Mouse (Mus musculus) ES-E14 (cell line): Measurements from ENCODE around the gene Opn5. TPM values are rescaled to one million over a fixed set of nuclear protein-coding genes. Genes with fewer than 3 reads are reported as not detected.

Source experiments
- DNase-seq: peaks from one replicate; pipeline ENCODE4 v3.0.0-alpha.2; 2013; ENCODE audit warnings: low read depth, low spot score
- H3K27ac ChIP-seq: 2 replicates; pipeline ENCODE4 v1.5.1; 2012; ENCODE audit warnings: low read depth, mild to moderate bottlenecking, low read length, moderate library complexity, mixed read lengths; ENCODE audit not compliant: poor library complexity, insufficient read depth, severe bottlenecking
- H3K36me3 ChIP-seq: 2 replicates; pipeline ENCODE4 v1.6.1; 2012; ENCODE audit warnings: mild to moderate bottlenecking, low read length, moderate library complexity, mixed read lengths; ENCODE audit not compliant: control insufficient read depth, poor library complexity, insufficient read depth, severe bottlenecking
- H3K4me1 ChIP-seq, 2 experiments: fragments of 150-350 bp in 1 of 2; sonication (generic) in 1 of 2; 2 replicates each; pipeline ENCODE4 v1.6.1; 2012; ENCODE audit warnings: low read length in 2 of 2, mild to moderate bottlenecking in 1 of 2, mixed read lengths in 1 of 2; ENCODE audit not compliant: control insufficient read depth in 2 of 2, insufficient read depth in 2 of 2, poor library complexity in 1 of 2
- H3K4me3 ChIP-seq, 2 experiments: fragments of 150-350 bp in 1 of 2; sonication (generic) in 1 of 2; 2 replicates each; pipeline ENCODE4 v1.5.1; 2012; ENCODE audit warnings: low read length in 2 of 2, low read depth in 1 of 2, mild to moderate bottlenecking in 1 of 2, mixed read lengths in 1 of 2; ENCODE audit not compliant: insufficient read depth in 1 of 2, poor library complexity in 1 of 2, severe bottlenecking in 1 of 2
- H3K9ac ChIP-seq: 2 replicates; pipeline ENCODE4 v1.6.1; 2012; ENCODE audit warnings: low read depth, mild to moderate bottlenecking, low read length, mixed read lengths; ENCODE audit not compliant: poor library complexity, insufficient read depth, severe bottlenecking
- H3K9me3 ChIP-seq: fragments of 150-350 bp; sonication (generic); 2 replicates; pipeline ENCODE4 v1.6.1; 2012; ENCODE audit warnings: low read depth, mild to moderate bottlenecking, low read length; ENCODE audit not compliant: control insufficient read depth, insufficient read depth
- CHD2 ChIP-seq: IDR thresholded peaks from 2 replicates; pipeline ENCODE4 v1.6.1; 2014; ENCODE audit warnings: mild to moderate bottlenecking, low read depth, low read length, inconsistent platforms
- HCFC1 ChIP-seq: IDR thresholded peaks from 2 replicates; pipeline ENCODE4 v1.6.1; 2012; ENCODE audit warnings: low read length, inconsistent platforms, borderline replicate concordance; ENCODE audit not compliant: insufficient read depth
- MAFK ChIP-seq: IDR thresholded peaks from 2 replicates; pipeline ENCODE4 v1.6.1; 2014; ENCODE audit warnings: mild to moderate bottlenecking, low read depth, low read length, inconsistent platforms; ENCODE audit not compliant: insufficient read depth
- ZC3H11A ChIP-seq: IDR thresholded peaks from 2 replicates; pipeline ENCODE4 v1.6.1; 2012; ENCODE audit warnings: low read depth, mild to moderate bottlenecking, inconsistent platforms, low read length, borderline replicate concordance
- ZNF384 ChIP-seq: IDR thresholded peaks from 2 replicates; pipeline ENCODE4 v1.6.1; 2012; ENCODE audit warnings: low read depth, low read length, inconsistent platforms
- in situ Hi-C, 2 experiments: fragments of 600-800 bp; cut with MboI; formaldehyde crosslinking; loops; one replicate each; pipeline ENCODE4 v1.15.1; 2025; ENCODE audit warnings: low sequenced_read_pairs in 2 of 2, inconsistent platforms in 1 of 2; ENCODE audit not compliant: unreplicated experiment in 2 of 2
- total RNA-seq: library from RNA; depleted of rRNA; stranded (reverse); fragments of 300-350 nt; gene quantifications from 2 replicates; pipeline ENCODE4 v1.2.3, GENCODE M21; 2012; rRNA removed

Gene Opn5
- total RNA-seq, 1 experiment, result not detected

DNA sequence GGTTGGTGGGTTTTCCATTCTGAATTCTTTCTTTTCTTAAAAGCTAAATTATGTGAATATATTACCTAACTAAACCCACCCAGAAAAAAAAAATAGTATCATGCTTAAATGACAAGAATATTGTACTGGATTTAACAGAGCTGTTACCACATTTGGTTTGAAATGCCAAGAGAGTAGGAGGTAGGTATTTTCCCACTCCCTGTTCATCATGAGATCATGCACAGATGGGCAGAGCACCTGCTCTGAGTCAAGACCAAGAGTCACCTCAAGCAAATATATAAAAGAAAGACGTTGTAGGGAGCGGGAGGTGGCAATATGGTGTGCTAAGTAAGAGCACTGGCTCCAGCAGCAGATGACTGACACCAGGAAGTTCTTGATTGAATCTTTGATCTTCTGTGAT, 61.6 kb downstream of the Opn5 start:
- Histone ChIP-seq H3K9me3 (no peaks in the 10 kb centered on the region), H3K27ac (no peak overlapping the region), H3K9ac (no peak overlapping the region), H3K4me1 (no peaks in the 10 kb centered on the region), H3K36me3 (no peaks in the 10 kb centered on the region), H3K4me3 (no peak overlapping the region)
- TF ChIP-seq HCFC1 (no peak), ZNF384 (no peak), CHD2 (no peak), ZC3H11A (no peak), MAFK (no peak)
- no peak for DNase-seq
- in situ Hi-C loops, result no loop called here

GRCm38 (mm10) chr17:42530147-42530546, 81.0 kb downstream of the Opn5 start:
- no peaks in the 10 kb centered on the region for H3K36me3 ChIP-seq
- in situ Hi-C loops, result no loop called here
- no peak overlapping the region for H3K4me3 ChIP-seq
- H3K27ac ChIP-seq, result no peak overlapping the region
- no peak for TF ChIP-seq MAFK
- TF ChIP-seq CHD2, result no peak
- TF ChIP-seq HCFC1, result no peak
- TF ChIP-seq ZNF384, result no peak
- no peak for TF ChIP-seq ZC3H11A
- no peak for DNase-seq
- no peaks in the 10 kb centered on the region for H3K4me1 ChIP-seq
- no peaks in the 10 kb centered on the region for H3K9me3 ChIP-seq
- H3K9ac ChIP-seq, result no peak overlapping the region

DNA sequence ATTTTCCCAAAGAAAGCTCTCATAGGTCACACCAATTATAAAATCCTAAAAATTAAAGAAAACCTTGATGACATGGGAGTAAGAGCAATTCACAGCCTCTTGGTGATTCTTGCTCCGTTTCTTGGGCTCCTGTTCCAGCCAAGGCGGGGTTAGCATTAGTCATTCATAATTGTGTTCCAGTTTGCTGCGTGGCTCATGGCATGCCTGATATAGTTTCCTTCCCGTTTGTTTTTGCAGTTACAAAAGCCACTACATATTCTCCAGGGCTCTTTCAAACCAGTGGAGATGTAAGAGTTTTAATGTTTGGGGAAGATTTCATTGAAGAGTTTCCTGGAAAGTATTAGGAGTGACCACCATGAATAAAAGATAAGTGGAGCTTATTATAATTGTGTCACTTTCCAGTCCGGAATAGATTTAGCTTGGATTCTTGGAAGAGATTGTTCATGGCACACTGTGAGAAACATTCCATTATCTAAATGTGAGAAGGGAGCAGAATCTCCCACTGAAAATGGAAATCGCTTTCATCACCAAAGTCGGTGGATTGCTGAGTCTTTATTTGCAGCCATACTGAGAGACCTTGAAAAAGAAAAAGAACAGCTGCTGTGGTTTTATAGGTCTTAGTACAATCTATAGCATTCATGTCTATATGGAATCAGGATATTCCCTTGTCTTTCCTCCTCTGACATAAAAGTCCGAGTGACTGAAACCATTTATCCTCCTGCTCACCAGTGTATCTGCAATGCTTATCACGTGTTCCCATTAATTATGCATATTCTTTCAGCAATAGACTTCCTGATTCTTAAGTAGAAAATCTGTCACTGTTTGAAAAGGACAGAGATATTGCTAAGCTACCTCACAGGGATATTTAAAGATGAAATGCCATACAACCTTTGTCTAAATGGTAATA, 101.6 kb downstream of the Opn5 start:
- Histone ChIP-seq H3K27ac (no peak overlapping the region), H3K4me3 (no peak overlapping the region), H3K36me3 (no peaks in the 10 kb centered on the region), H3K9me3 (no peaks in the 10 kb centered on the region), H3K4me1 (no peaks in the 10 kb centered on the region; a peak in 1 of 4 replicates), H3K9ac (no peak overlapping the region)
- in situ Hi-C loops, result no loop called here
- DNase-seq, result no peak
- TF ChIP-seq CHD2 (no peak), HCFC1 (no peak)

Other genes with a start within 250 kb of the Opn5 start
- 0.16 TPM in 1 of 2 replicates, not detected in the other for gene Adgrf4, start 80.9 kb upstream of the Opn5 start, total RNA-seq
- gene Adgrf2, start 130.8 kb upstream of the Opn5 start, total RNA-seq, result 0.04 and 0.21 TPM in 2 replicates